Mouse (Mus musculus) ES-E14 (cell line): ENCODE data around the gene Slc6a17. TPM values are rescaled to one million over a fixed set of nuclear protein-coding genes. Genes with fewer than 3 reads are reported as not detected.

Experiments used
- DNase-seq: peaks from one replicate; pipeline ENCODE4 v3.0.0-alpha.2; 2013; ENCODE audit warnings: low read depth, low spot score
- H3K27ac ChIP-seq: 2 replicates; pipeline ENCODE4 v1.5.1; 2012; ENCODE audit warnings: low read depth, mild to moderate bottlenecking, low read length, moderate library complexity, mixed read lengths; ENCODE audit not compliant: poor library complexity, insufficient read depth, severe bottlenecking
- H3K36me3 ChIP-seq: 2 replicates; pipeline ENCODE4 v1.6.1; 2012; ENCODE audit warnings: mild to moderate bottlenecking, low read length, moderate library complexity, mixed read lengths; ENCODE audit not compliant: control insufficient read depth, poor library complexity, insufficient read depth, severe bottlenecking
- H3K4me1 ChIP-seq, 2 experiments: fragments of 150-350 bp in 1 of 2; sonication (generic) in 1 of 2; 2 replicates each; pipeline ENCODE4 v1.6.1; 2012; ENCODE audit warnings: low read length in 2 of 2, mild to moderate bottlenecking in 1 of 2, mixed read lengths in 1 of 2; ENCODE audit not compliant: control insufficient read depth in 2 of 2, insufficient read depth in 2 of 2, poor library complexity in 1 of 2
- H3K4me3 ChIP-seq, 2 experiments: fragments of 150-350 bp in 1 of 2; sonication (generic) in 1 of 2; 2 replicates each; pipeline ENCODE4 v1.5.1; 2012; ENCODE audit warnings: low read length in 2 of 2, low read depth in 1 of 2, mild to moderate bottlenecking in 1 of 2, mixed read lengths in 1 of 2; ENCODE audit not compliant: insufficient read depth in 1 of 2, poor library complexity in 1 of 2, severe bottlenecking in 1 of 2
- H3K9ac ChIP-seq: 2 replicates; pipeline ENCODE4 v1.6.1; 2012; ENCODE audit warnings: low read depth, mild to moderate bottlenecking, low read length, mixed read lengths; ENCODE audit not compliant: poor library complexity, insufficient read depth, severe bottlenecking
- H3K9me3 ChIP-seq: fragments of 150-350 bp; sonication (generic); 2 replicates; pipeline ENCODE4 v1.6.1; 2012; ENCODE audit warnings: low read depth, mild to moderate bottlenecking, low read length; ENCODE audit not compliant: control insufficient read depth, insufficient read depth
- CHD2 ChIP-seq: IDR thresholded peaks from 2 replicates; pipeline ENCODE4 v1.6.1; 2014; ENCODE audit warnings: mild to moderate bottlenecking, low read depth, low read length, inconsistent platforms
- HCFC1 ChIP-seq: IDR thresholded peaks from 2 replicates; pipeline ENCODE4 v1.6.1; 2012; ENCODE audit warnings: low read length, inconsistent platforms, borderline replicate concordance; ENCODE audit not compliant: insufficient read depth
- MAFK ChIP-seq: IDR thresholded peaks from 2 replicates; pipeline ENCODE4 v1.6.1; 2014; ENCODE audit warnings: mild to moderate bottlenecking, low read depth, low read length, inconsistent platforms; ENCODE audit not compliant: insufficient read depth
- ZC3H11A ChIP-seq: IDR thresholded peaks from 2 replicates; pipeline ENCODE4 v1.6.1; 2012; ENCODE audit warnings: low read depth, mild to moderate bottlenecking, inconsistent platforms, low read length, borderline replicate concordance
- ZNF384 ChIP-seq: IDR thresholded peaks from 2 replicates; pipeline ENCODE4 v1.6.1; 2012; ENCODE audit warnings: low read depth, low read length, inconsistent platforms
- in situ Hi-C, 2 experiments: fragments of 600-800 bp; cut with MboI; formaldehyde crosslinking; loops; one replicate each; pipeline ENCODE4 v1.15.1; 2025; ENCODE audit warnings: low sequenced_read_pairs in 2 of 2, inconsistent platforms in 1 of 2; ENCODE audit not compliant: unreplicated experiment in 2 of 2
- total RNA-seq: library from RNA; depleted of rRNA; stranded (reverse); fragments of 300-350 nt; gene quantifications from 2 replicates; pipeline ENCODE4 v1.2.3, GENCODE M21; 2012; rRNA removed

Gene Slc6a17
- total RNA-seq, 1 experiment: 0.49 TPM

DNA sequence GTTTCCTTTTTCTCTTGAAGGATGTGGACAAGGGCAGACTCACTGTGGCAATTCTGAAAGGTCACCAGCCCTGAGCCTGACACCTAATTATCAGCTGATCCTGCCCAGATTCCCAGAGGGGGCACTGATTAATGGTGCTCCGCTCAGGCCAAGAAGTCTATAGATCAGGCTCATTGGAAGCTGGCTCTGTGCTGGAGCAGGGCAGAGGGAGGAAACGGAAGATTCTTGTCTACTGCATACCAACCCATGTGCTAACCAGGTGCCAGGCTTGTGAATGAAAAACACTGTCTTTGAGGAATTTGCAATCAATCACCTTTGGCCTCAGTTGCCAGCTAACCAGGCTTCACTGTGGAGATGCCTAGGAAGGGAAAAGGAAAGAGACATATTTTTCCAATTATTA, 97.7 kb downstream of the Slc6a17 start:
- H3K36me3 ChIP-seq: no peaks in the 10 kb centered on the region
- H3K4me1 ChIP-seq: no peaks in the 10 kb centered on the region
- DNase-seq: no peak
- TF ChIP-seq ZNF384: no peak
- no peak for TF ChIP-seq ZC3H11A
- no peak for TF ChIP-seq MAFK
- no peak for TF ChIP-seq HCFC1
- no peak for TF ChIP-seq CHD2
- H3K27ac ChIP-seq: no peak overlapping the region
- no peaks in the 10 kb centered on the region for H3K9me3 ChIP-seq
- in situ Hi-C loops: no loop called here
- no peak overlapping the region for H3K9ac ChIP-seq
- no peak overlapping the region for H3K4me3 ChIP-seq

Other genes with a start within 250 kb of the Slc6a17 start
- 58.9 and 76.9 TPM in 2 replicates for gene Lamtor5, start 239.2 kb downstream of the Slc6a17 start, total RNA-seq
- 0.42 and 0.85 TPM in 2 replicates for gene Slc16a4, start 226.8 kb downstream of the Slc6a17 start, total RNA-seq
- gene Rbm15, start 184.3 kb downstream of the Slc6a17 start, total RNA-seq: 48.5 and 53.8 TPM in 2 replicates
- gene Kcnc4, start 58.5 kb downstream of the Slc6a17 start, total RNA-seq: 0.36 and 0.37 TPM in 2 replicates
- gene Ubl4b, start 37.1 kb upstream of the Slc6a17 start, total RNA-seq: not detected in 2 replicates
- gene Alx3, start 77.0 kb upstream of the Slc6a17 start, total RNA-seq: 0.21 and 0.85 TPM in 2 replicates
- gene Gm10961, start 113.3 kb upstream of the Slc6a17 start, total RNA-seq: not detected in 2 replicates
- 48.9 and 65.4 TPM in 2 replicates for gene Strip1, start 113.7 kb upstream of the Slc6a17 start, total RNA-seq
- gene Ahcyl1, start 178.5 kb upstream of the Slc6a17 start, total RNA-seq: 25.4 and 38.2 TPM in 2 replicates
- gene Csf1, start 242.5 kb upstream of the Slc6a17 start, total RNA-seq: 13.1 and 34.0 TPM in 2 replicates